Mouse (Mus musculus): ENCODE results near the gene 2310061I04Rik. TPM values are rescaled to one million over a fixed set of nuclear protein-coding genes. Genes with fewer than 3 reads are reported as not detected.

Gene 2310061I04Rik
- total RNA-seq, 2 experiments from 2014 or later = 10.9 to 160 TPM

GRCm38 (mm10) chr17:35873774-35874519 lies 23.3 kb downstream of the 2310061I04Rik start:
- ATAC-seq (replicated peaks; ENCODE audit: low FRiP score, low TSS enrichment, poor library complexity, severe bottlenecking) = peak; percentile 80

- ATAC-seq (replicated peaks; ENCODE audit: low FRiP score, low TSS enrichment, poor library complexity, severe bottlenecking) = no peak
Observed at GRCm38 (mm10) chr17:35870884-35871696, 26.1 kb downstream of the 2310061I04Rik start.

GRCm38 (mm10) chr17:35870151-35870883 lies 26.9 kb downstream of the 2310061I04Rik start:
- no peak for ATAC-seq (replicated peaks; ENCODE audit: low FRiP score, low TSS enrichment, poor library complexity, severe bottlenecking)

- ATAC-seq (replicated peaks; ENCODE audit: low FRiP score, low TSS enrichment, poor library complexity, severe bottlenecking) = no peak
Observed at GRCm38 (mm10) chr17:35869346-35870067, 27.7 kb downstream of the 2310061I04Rik start.

- no peak for ATAC-seq (replicated peaks; ENCODE audit: low FRiP score, low TSS enrichment, poor library complexity, severe bottlenecking)
Observed at GRCm38 (mm10) chr17:35868961-35869345, 28.3 kb downstream of the 2310061I04Rik start.

GRCm38 (mm10) chr17:35868165-35868820 lies 28.9 kb downstream of the 2310061I04Rik start:
- no peak for ATAC-seq (replicated peaks; ENCODE audit: low FRiP score, low TSS enrichment, poor library complexity, severe bottlenecking)

GRCm38 (mm10) chr17:35866911-35867890 lies 30.0 kb downstream of the 2310061I04Rik start:
- no peak for ATAC-seq (replicated peaks; ENCODE audit: low FRiP score, low TSS enrichment, poor library complexity, severe bottlenecking)

- ATAC-seq (replicated peaks; ENCODE audit: low FRiP score, low TSS enrichment, poor library complexity, severe bottlenecking) = no peak
Observed at GRCm38 (mm10) chr17:35866281-35866831, 30.9 kb downstream of the 2310061I04Rik start.

GRCm38 (mm10) chr17:35865481-35866280 lies 31.6 kb downstream of the 2310061I04Rik start, which contains the start of gene Ppp1r18:
Gene Ppp1r18 (plus strand): TSS chr17:35865593.
- ATAC-seq (replicated peaks; ENCODE audit: low FRiP score, low TSS enrichment, poor library complexity, severe bottlenecking) = no peak

- ATAC-seq (replicated peaks; ENCODE audit: low FRiP score, low TSS enrichment, poor library complexity, severe bottlenecking) = no peak
Observed at GRCm38 (mm10) chr17:35864832-35865353, 32.3 kb downstream of the 2310061I04Rik start.

GRCm38 (mm10) chr17:35861198-35861857 lies 35.9 kb downstream of the 2310061I04Rik start, which contains the start of gene Nrm:
Gene Nrm (plus strand): TSS chr17:35861318.
- ATAC-seq (replicated peaks; ENCODE audit: low FRiP score, low TSS enrichment, poor library complexity, severe bottlenecking) = peak; percentile 91

GRCm38 (mm10) chr17:35860831-35861197 lies 36.4 kb downstream of the 2310061I04Rik start:
- peak; percentile 15; the same call in 1 of the 2 replicates for ATAC-seq (replicated peaks; ENCODE audit: low FRiP score, low TSS enrichment, poor library complexity, severe bottlenecking)

- no peak for ATAC-seq (replicated peaks; ENCODE audit: low FRiP score, low TSS enrichment, poor library complexity, severe bottlenecking)
Observed at GRCm38 (mm10) chr17:35859835-35860234, 37.4 kb downstream of the 2310061I04Rik start.

GRCm38 (mm10) chr17:35859371-35859770 lies 37.9 kb downstream of the 2310061I04Rik start:
- no peak for ATAC-seq (replicated peaks; ENCODE audit: low FRiP score, low TSS enrichment, poor library complexity, severe bottlenecking)

- peak; percentile 92 for ATAC-seq (replicated peaks; ENCODE audit: low FRiP score, low TSS enrichment, poor library complexity, severe bottlenecking)
Observed at GRCm38 (mm10) chr17:35850974-35851373, 46.3 kb downstream of the 2310061I04Rik start.

GRCm38 (mm10) chr17:35848112-35848511 lies 49.1 kb downstream of the 2310061I04Rik start:
- ATAC-seq (replicated peaks; ENCODE audit: low FRiP score, low TSS enrichment, poor library complexity, severe bottlenecking) = no peak

Measured in megakaryocyte-erythroid progenitor cell, adult 5-6 weeks (primary cell).